Mouse (Mus musculus) midbrain, embryonic 10.5 days (tissue): ENCODE measurements around the gene Osbpl10. TPM values are rescaled to one million over a fixed set of nuclear protein-coding genes. Genes with fewer than 3 reads are reported as not detected.

Experiments
- DNase-seq: peaks from one replicate; pipeline ENCODE4 v3.0.0-alpha.2; 2017; ENCODE audit warnings: low spot score
- H3K27ac ChIP-seq: fragments of 300-500 bp; sonication (generic); replicated peaks from 2 replicates; pipeline ENCODE4 v1.5.1; 2016; ENCODE audit warnings: mild to moderate bottlenecking
- H3K27me3 ChIP-seq: fragments of 300-500 bp; sonication (generic); 2 replicates; pipeline ENCODE4 v1.6.1; 2016; ENCODE audit warnings: low read depth, mild to moderate bottlenecking; ENCODE audit not compliant: poor library complexity, severe bottlenecking
- H3K36me3 ChIP-seq: fragments of 300-500 bp; sonication (generic); 2 replicates; pipeline ENCODE4 v1.6.1; 2016; ENCODE audit warnings: mild to moderate bottlenecking, moderate library complexity
- H3K4me1 ChIP-seq: fragments of 300-500 bp; sonication (generic); 2 replicates; pipeline ENCODE4 v1.6.1; 2016
- H3K4me3 ChIP-seq: fragments of 300-500 bp; sonication (generic); 2 replicates; pipeline ENCODE4 v1.5.1; 2016; ENCODE audit warnings: mild to moderate bottlenecking, moderate library complexity
- H3K9me3 ChIP-seq: fragments of 300-500 bp; sonication (generic); replicated peaks from 2 replicates; pipeline ENCODE4 v1.6.1; 2016; ENCODE audit warnings: mild to moderate bottlenecking
- WGBS: fragments of 180-500 bp; shearing (Covaris S2); methylation state at CpG from one replicate; pipeline ENCODE4 v1.1.7; 2016; 5-methylcytosine and 5-hydroxymethylcytosine counted together
- polyA plus RNA-seq: library from polyadenylated mRNA; unstranded; fragments of >200 nt; fragmentation: Nextera tagmentation; extraction: Ambion mirVana; gene quantifications from 2 replicates; pipeline ENCODE4 v1.2.1, GENCODE M21; 2016

The Osbpl10 gene
- polyA plus RNA-seq, 1 experiment from 2014 or later: 1.5 TPM

DNA sequence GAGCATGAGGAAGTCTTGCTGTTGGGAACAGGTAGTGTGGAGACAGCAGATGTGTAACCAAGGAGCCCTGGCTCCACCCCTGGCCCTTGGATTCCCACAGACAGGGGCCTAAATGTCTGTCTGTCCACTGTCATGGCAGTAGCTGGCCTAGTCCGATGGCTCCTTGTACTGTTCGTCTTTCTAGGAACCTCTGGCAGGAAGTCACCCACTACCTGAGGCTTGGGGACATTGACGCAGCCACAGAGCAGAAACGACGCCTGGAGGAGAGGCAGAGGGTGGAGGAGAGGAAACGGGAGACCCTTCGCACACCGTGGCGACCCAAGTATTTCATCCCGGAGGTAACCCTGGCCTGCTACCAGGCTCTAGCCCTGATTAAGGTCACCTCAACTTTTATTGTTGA lies 251.3 kb downstream of the Osbpl10 start:
- peaks cover 19% of the 10 kb centered on the region for H3K4me1 ChIP-seq
- 0 out of 2 replicates have a peak overlapping the region, but pooled peaks have one; percentile 42 for H3K27ac ChIP-seq
- no peak overlapping the region for H3K4me3 ChIP-seq
- no peaks in the 10 kb centered on the region for H3K9me3 ChIP-seq
- WGBS: 73% methylated on average over 10 of the region's 10 CpGs
- H3K27me3 ChIP-seq: no peaks in the 10 kb centered on the region
- H3K36me3 ChIP-seq: no peaks in the 10 kb centered on the region; the same call in 1 of the 2 replicates
- no peak for DNase-seq

DNA sequence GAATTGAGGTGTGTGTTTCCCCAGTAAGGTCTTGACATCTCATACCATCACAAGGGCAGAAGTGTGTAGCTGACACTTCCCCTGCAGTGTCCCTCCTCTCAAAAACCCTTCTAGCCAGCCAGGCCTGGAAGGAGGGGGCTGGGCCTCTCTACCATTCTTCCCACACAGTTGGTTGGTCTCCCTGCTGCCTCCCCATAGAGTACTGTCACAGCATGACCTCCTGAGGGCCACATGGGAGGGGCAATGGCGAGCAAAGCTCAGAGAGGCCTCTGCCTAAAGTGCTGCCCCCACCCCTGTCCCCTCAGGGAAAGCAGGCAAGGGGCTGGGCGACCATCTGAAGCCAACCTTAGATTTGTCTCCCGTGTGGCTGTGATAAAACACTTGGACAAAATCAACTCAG lies 251.8 kb downstream of the Osbpl10 start:
- Histone ChIP-seq H3K27ac (0 out of 2 replicates have a peak overlapping the region, but pooled peaks have one; percentile 42), H3K9me3 (no peaks in the 10 kb centered on the region), H3K4me3 (no peak overlapping the region), H3K36me3 (no peaks in the 10 kb centered on the region; the same call in 1 of the 2 replicates), H3K27me3 (no peaks in the 10 kb centered on the region), H3K4me1 (peaks cover 15% of the 10 kb centered on the region)
- 19% methylated on average over 3 of the region's 3 CpGs for WGBS
- DNase-seq: no peak

DNA sequence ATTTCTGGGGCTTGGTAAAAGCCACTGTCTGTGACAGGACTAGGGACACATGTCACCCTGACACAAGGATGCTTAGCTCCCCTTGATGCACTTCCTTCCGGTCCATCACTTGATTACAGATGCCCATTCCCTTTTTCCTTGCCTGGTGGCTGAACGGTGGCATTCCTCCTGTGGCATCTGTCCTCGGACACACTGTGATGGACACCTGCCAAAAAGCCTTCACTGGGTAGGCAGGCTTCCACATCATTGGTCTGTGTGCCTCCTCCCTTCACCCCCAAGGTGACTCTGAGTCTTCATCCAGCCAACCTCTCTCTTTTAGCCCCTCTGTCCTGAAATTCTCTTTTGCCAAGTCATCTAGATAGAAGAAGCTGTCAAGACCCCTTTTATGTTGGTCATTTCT lies 253.1 kb downstream of the Osbpl10 start:
- WGBS: 96% methylated on average over 3 of the region's 3 CpGs
- no peaks in the 10 kb centered on the region for H3K27me3 ChIP-seq
- DNase-seq: no peak
- H3K9me3 ChIP-seq: no peaks in the 10 kb centered on the region
- no peak overlapping the region for H3K4me3 ChIP-seq
- no peak overlapping the region for H3K27ac ChIP-seq
- H3K4me1 ChIP-seq: peaks cover 14% of the 10 kb centered on the region
- H3K36me3 ChIP-seq: no peaks in the 10 kb centered on the region; the same call in 1 of the 2 replicates

DNA sequence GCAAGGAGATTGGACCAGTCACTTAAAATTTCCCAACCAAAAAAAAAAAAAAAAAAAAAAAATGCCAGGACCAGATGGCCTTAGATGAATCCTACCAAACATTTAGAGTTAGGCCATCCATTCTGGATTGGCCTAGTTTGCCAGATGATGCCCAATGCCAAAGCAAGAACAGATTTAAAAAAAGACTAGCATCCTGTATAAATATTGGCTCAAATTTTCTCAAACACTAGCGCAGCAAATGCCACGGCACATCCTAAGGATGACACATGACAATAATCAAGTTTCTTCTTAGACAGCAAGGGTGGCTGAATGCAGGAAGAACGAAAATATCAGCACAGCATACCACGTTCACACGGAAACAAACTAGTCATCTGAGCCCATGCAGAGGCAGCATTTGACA lies 255.4 kb downstream of the Osbpl10 start:
- no peak for DNase-seq
- no peak overlapping the region for H3K27ac ChIP-seq

DNA sequence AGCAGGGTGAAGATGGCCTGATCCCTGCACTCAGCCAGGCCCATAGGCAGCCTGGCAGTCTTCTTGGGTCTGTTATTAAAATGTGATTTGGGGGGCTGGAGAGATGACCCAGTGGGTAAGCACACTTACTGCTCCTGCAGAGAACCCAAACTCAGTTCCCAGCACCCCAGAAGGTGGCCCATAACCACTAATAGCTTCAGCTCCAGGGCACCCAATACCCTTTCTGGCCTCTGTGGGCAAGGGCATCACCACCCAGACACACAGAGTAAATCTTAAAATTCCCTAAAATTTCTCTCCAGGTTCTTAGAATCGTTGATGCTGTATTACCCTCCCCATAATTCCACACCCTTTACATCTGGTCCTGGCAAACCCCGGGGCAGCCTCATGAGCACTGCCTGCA lies 256.2 kb downstream of the Osbpl10 start:
- no peak for DNase-seq
- Histone ChIP-seq H3K27me3 (no peaks in the 10 kb centered on the region), H3K27ac (no peak overlapping the region), H3K4me1 (peaks cover 9% of the 10 kb centered on the region), H3K36me3 (peaks cover 14% of the 10 kb centered on the region), H3K4me3 (no peak overlapping the region), H3K9me3 (no peaks in the 10 kb centered on the region)
- 88% methylated on average over 2 of the region's 2 CpGs for WGBS

More for the DNA sequence above, 255.4 kb downstream of the Osbpl10 start:
- Histone ChIP-seq H3K4me1 (peaks cover 14% of the 10 kb centered on the region), H3K36me3 (peaks cover 6% of the 10 kb centered on the region), H3K27me3 (no peaks in the 10 kb centered on the region), H3K4me3 (no peak overlapping the region), H3K9me3 (no peaks in the 10 kb centered on the region)
- WGBS: 95% methylated on average over 5 of the region's 5 CpGs

DNA sequence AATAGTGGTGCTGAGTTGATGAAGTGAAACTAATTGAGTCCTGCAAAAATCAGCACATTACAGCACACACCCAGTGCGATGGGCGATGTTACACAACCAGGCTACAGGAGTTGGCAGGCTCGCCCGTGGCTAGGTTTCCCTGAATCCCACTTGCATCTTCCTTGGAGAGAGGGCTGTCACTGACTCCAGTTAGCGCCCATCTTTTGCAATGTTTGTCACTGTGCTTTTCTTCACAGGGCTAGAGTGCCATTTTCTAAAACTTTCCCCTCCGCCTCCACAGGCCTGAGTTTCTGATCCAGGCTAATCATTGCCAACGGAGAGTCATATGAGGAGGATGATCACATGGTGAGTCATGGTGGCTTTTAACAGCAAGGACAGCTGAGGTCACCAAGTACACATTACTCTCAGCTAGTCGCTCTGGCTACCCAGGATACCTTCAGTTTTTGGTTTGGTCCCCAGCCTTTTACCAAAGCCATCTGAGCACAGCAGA lies 258.0 kb downstream of the Osbpl10 start:
- Histone ChIP-seq H3K27ac (no peak overlapping the region), H3K27me3 (no peaks in the 10 kb centered on the region), H3K4me1 (no peaks in the 10 kb centered on the region), H3K36me3 (peaks cover 32% of the 10 kb centered on the region), H3K4me3 (no peak overlapping the region), H3K9me3 (no peaks in the 10 kb centered on the region)
- DNase-seq: no peak
- 93% methylated on average over 8 of the region's 8 CpGs for WGBS

DNA sequence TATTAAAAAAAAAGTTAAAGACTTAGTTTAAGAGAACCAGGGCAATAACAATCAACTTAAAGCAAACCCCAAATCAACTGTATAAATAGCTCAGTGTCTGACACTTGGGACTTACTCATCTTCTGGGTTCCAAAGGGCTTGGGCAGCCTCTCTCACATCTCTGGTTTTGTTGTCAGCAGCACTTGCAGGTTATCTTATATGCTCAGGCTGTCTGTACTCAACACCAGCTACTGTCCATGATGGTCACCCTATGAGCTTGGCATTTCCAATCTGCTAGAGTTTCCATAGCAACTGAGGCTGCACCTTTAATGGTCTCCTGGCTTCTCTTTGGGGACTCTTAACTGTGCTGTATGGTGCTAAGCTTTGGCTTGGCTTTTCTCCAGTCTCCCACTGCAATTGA lies 259.6 kb downstream of the Osbpl10 start:
- Histone ChIP-seq H3K4me1 (no peaks in the 10 kb centered on the region), H3K27ac (no peak overlapping the region), H3K4me3 (no peak overlapping the region), H3K27me3 (no peaks in the 10 kb centered on the region), H3K36me3 (peaks cover 47% of the 10 kb centered on the region), H3K9me3 (no peaks in the 10 kb centered on the region)
- DNase-seq: no peak

DNA sequence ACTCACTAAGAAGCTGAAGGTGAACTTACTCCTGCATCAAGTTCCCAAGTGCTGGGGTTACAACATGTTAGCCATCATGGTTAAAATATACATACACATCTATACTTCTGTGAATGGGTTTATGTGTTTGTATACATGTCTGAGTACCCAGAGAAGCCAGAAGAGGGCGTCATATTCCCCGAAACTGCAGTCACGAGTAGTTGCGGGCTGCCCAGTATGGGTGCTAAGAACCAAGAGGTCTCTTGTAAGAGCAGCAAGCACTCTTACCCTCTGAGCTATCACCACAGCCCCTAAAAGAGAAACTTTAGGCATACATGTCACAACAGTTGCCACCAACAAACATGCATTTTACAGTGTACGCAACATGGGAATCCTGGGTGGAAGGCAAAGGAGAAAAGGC lies 261.5 kb downstream of the Osbpl10 start:
- no peaks in the 10 kb centered on the region for H3K4me1 ChIP-seq
- peaks cover 67% of the 10 kb centered on the region for H3K36me3 ChIP-seq
- no peaks in the 10 kb centered on the region for H3K9me3 ChIP-seq
- no peak for DNase-seq
- H3K27me3 ChIP-seq: no peaks in the 10 kb centered on the region
- no peak overlapping the region for H3K4me3 ChIP-seq
- WGBS: 92% methylated on average over 5 of the region's 5 CpGs
- H3K27ac ChIP-seq: no peak overlapping the region

DNA sequence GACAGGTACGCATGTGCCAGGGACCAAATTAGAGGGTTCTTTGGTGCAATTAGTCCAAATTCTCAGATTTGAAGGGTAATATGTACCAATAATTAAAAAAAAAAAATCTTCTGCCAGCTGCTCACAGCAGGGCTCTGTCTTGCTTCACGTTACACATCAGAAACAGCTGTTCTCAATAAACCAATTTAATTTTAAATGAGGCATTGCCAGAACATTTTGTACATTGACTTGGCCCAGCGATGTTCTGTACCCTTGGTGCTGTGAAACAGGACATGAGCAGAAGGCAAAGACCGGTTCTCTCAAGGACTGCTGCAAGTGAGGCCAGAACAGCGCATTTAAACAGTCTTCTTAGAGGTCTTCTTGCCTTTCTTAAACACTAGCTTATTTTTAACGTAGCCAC lies 265.3 kb downstream of the Osbpl10 start:
- H3K36me3 ChIP-seq: peaks cover 98% of the 10 kb centered on the region
- H3K27ac ChIP-seq: no peak overlapping the region
- H3K9me3 ChIP-seq: no peaks in the 10 kb centered on the region
- 93% methylated on average over 6 of the region's 6 CpGs for WGBS
- DNase-seq: no peak
- no peak overlapping the region for H3K4me3 ChIP-seq
- H3K27me3 ChIP-seq: no peaks in the 10 kb centered on the region
- no peaks in the 10 kb centered on the region for H3K4me1 ChIP-seq

DNA sequence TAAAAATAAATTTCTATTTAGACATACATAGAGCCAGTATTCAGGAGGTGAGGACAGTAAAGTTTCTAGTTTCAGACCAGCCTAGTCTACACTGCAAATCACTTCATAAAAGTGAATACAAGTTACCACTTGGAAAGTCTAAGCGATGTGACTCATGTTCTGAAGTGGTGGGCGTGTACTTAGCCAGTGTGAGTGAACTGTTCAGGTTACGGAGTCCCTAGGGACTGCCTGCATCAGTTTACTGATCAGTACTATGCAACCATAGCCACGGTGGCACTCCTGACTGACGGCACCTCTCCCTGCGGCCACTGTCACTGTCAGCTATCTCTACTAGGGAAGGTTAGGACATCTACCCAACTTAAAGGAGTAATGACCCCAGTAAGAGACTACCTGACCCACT lies 266.7 kb downstream of the Osbpl10 start:
- Histone ChIP-seq H3K4me1 (no peaks in the 10 kb centered on the region), H3K27me3 (no peaks in the 10 kb centered on the region), H3K9me3 (no peaks in the 10 kb centered on the region), H3K27ac (no peak overlapping the region), H3K4me3 (no peak overlapping the region), H3K36me3 (peaks cover 99% of the 10 kb centered on the region)
- DNase-seq: no peak
- WGBS: 89% methylated on average over 6 of the region's 6 CpGs

DNA sequence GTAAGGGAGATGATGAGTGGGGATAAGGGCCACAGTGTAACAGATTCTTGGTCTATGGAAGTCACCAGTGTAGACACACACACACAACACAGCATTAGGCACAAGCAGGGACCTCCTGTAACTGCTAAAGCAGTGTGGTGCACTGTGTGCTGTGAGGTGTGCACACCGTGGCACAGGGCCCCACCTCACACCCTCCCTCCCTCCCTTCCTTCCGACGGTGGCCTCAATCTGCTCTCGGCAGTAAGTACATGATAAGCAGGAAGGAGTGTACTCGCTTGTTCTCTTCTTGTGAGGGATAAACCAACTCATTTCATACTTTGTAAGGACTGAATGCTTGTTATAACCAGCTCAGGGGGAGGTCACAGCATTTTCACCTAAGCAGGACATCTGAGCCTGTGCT lies 270.8 kb downstream of the Osbpl10 start:
- 84% methylated on average over 5 of the region's 5 CpGs for WGBS
- no peak for DNase-seq
- Histone ChIP-seq H3K36me3 (peaks cover 99% of the 10 kb centered on the region), H3K4me1 (no peaks in the 10 kb centered on the region), H3K27me3 (no peaks in the 10 kb centered on the region), H3K27ac (no peak overlapping the region), H3K4me3 (no peak overlapping the region), H3K9me3 (no peaks in the 10 kb centered on the region)

DNA sequence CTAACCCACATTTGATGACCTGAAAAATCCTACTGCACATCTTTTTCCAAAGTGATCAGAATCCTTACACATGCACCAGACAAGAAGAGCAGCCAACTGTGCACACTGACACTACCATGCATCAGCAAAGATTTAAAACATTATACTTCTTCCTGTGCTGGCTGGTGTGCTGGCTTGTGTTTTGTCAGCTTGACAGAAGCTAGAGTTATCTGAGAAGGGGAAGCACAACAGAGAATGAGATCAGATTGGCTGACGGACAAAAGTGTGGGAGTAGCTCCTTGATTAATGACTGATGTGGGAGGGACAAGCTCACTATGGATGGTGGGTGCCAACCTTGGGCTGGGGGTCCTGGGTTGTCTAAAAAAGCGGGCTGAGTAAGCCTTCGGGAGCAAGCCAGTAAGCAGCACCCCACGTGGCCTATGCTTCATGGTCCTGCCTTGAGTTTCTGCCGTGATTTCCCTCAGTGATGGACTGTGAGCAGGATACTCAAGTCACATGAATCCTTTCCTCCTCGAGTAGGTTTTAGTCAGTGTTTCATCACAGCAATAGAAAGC lies 279.4 kb downstream of the Osbpl10 start:
- H3K36me3 ChIP-seq: peaks cover 82% of the 10 kb centered on the region
- DNase-seq: no peak

DNA sequence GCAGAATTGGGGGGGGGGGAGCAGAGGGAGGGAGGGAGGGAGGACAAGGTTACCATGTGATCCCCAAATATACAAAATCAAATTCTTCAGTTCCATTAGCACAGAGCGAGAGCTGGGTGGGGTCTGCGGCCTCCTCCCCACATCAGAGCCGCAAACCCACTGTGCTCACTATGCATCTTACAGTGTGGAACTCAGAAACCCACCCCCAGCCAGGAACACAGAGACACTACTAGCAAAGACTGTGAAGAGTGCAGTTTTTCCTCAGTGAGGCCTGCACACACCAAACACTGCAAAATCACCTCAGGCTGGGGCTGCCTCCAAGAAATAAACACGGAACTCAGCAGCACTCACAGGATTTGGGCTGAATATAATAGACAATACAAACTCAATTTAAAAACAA lies 281.5 kb downstream of the Osbpl10 start:
- H3K4me1 ChIP-seq: no peaks in the 10 kb centered on the region
- H3K36me3 ChIP-seq: peaks cover 78% of the 10 kb centered on the region
- H3K4me3 ChIP-seq: no peak overlapping the region
- no peak for DNase-seq
- H3K27me3 ChIP-seq: no peaks in the 10 kb centered on the region
- no peaks in the 10 kb centered on the region for H3K9me3 ChIP-seq
- no peak overlapping the region for H3K27ac ChIP-seq
- WGBS: 88% methylated on average over 4 of the region's 4 CpGs

More for the DNA sequence above, 279.4 kb downstream of the Osbpl10 start:
- H3K4me1 ChIP-seq: no peaks in the 10 kb centered on the region
- H3K27ac ChIP-seq: no peak overlapping the region
- WGBS: 85% methylated on average over 6 of the region's 6 CpGs
- no peaks in the 10 kb centered on the region for H3K27me3 ChIP-seq
- H3K9me3 ChIP-seq: no peaks in the 10 kb centered on the region
- H3K4me3 ChIP-seq: no peak overlapping the region

DNA sequence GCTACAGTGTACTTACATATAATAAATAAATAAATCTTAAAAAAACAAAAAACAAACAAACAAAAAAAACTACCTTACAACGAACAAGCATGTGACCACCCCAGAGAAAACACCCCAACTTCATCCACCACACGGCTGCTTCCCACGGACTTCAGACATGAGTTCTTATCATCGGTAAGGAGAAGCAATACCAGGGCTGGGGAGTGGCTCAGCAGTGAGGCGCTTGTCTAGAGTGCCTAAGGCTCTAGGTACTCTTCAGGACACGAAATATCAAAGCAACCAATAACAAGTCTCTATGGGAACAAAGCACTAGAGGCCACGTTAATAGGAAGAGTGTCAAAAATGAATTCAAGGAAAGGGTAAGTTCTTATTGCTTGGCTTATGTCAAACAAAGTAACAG lies 282.1 kb downstream of the Osbpl10 start:
- H3K9me3 ChIP-seq: no peaks in the 10 kb centered on the region
- H3K4me1 ChIP-seq: no peaks in the 10 kb centered on the region
- 92% methylated on average over 7 of the region's 7 CpGs for WGBS
- no peak overlapping the region for H3K4me3 ChIP-seq
- H3K27me3 ChIP-seq: no peaks in the 10 kb centered on the region
- H3K36me3 ChIP-seq: peaks cover 78% of the 10 kb centered on the region
- H3K27ac ChIP-seq: no peak overlapping the region
- no peak for DNase-seq
